ENCODE assay signal across 19 mouse cellular contexts in the genomic region with DNA sequence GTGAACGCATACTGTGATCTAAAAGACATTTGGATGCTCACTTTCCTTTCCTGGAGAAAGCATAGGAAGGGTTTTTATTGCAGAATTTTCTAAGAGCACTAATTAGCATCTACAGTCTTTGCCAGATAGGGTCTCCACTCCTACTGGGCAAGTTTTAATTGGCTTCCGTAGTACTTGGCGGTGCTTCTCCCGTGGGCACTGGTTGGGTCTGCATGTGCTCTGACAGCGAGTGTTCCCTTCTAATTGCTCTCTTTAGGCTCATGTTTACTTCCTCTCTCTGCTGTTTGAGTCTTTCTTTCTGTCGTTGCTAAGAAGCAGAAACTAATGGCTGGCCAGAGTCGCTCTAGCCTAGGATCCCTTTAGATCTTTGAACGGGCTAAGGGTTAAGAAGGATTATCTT. TPM values are rescaled to one million over a fixed set of nuclear protein-coding genes. Genes with fewer than 3 reads are reported as not detected.
"Had no signal": no experiment of that assay in that cellular context is flagged by ENCODE, and none has a peak within 500 bp of the region (broad histone marks: within the 10 kb centered on the region; RNA-seq: fewer than 3 reads in every experiment).

No protein-coding gene starts in this region.

- H3K9ac ChIP-seq: limb, embryonic 13.5 days; liver, embryonic 14.5 days; midbrain, embryonic 13.5 days; stomach, embryonic 15.5 days had no signal

- H3K27ac ChIP-seq: limb, embryonic 13.5 days; liver, embryonic 14.5 days; midbrain, embryonic 13.5 days; stomach, embryonic 15.5 days had no signal

- H3K9me3 ChIP-seq: limb, embryonic 13.5 days; midbrain, embryonic 13.5 days; stomach, embryonic 15.5 days had no signal

- ATAC-seq: lung, postnatal 0 days; midbrain, embryonic 13.5 days had no signal

- H3K4me2 ChIP-seq: limb, embryonic 13.5 days; midbrain, embryonic 13.5 days; stomach, embryonic 15.5 days had no signal

- H3K4me3 ChIP-seq: limb, embryonic 13.5 days; midbrain, embryonic 13.5 days; stomach, embryonic 15.5 days had no signal

- H3K27me3 ChIP-seq: limb, embryonic 13.5 days; midbrain, embryonic 13.5 days; stomach, embryonic 15.5 days had no signal

- DNase-seq: kidney, adult 8-10 months; kidney, postnatal 25 days; left cerebral cortex, postnatal 4 days; lung, adult 2 months; lung, postnatal 36 days; thymus, adult 2 months; thymus, postnatal 25 days had no signal

- H3K4me1 ChIP-seq: limb, embryonic 13.5 days; midbrain, embryonic 13.5 days; stomach, embryonic 15.5 days had no signal

RNA-seq across cellular contexts. Expression of a gene that starts 16.6 kb away (rescaled TPM):
- total RNA-seq: layer of hippocampus, adult 18-20 months; left cerebral cortex, adult 18-20 months; left cerebral cortex, postnatal 10 days; left cerebral cortex, postnatal 4 days; liver, adult 2 months; megakaryocyte progenitor cell, adult 5-6 weeks; midbrain, postnatal 0 days had no signal
- polyA plus RNA-seq: limb, embryonic 13.5 days; liver, adult 2 months; liver, embryonic 14.5 days; lung, postnatal 0 days; spleen, adult 2 months; stomach, embryonic 15.5 days had no signal
